Mouse (Mus musculus): Measurements from ENCODE around the gene Kdm6b. TPM values are rescaled to one million over a fixed set of nuclear protein-coding genes. Genes with fewer than 3 reads are reported as not detected.
A peak's percentile ranks its signal among the peaks of the same experiment; 100 is the strongest.

The Kdm6b gene
- polyA plus RNA-seq, 1 experiment from 2014 or later: 40.9 TPM

GRCm38 (mm10) chr11:69368356-69369214, 44.9 kb downstream of the Kdm6b start:
- peak overlapping the region; percentile 100 for H3K27ac ChIP-seq (ENCODE audit: low read depth, low read length)
- peak overlapping the region; percentile 95 for H3K4me3 ChIP-seq (ENCODE audit: low read depth, low read length)
- peak overlapping the region; percentile 100 for H3K9ac ChIP-seq (ENCODE audit: low read depth, low read length)
- DNase-seq (ENCODE audit: low spot score): peak; percentile 75
- no peaks in the 10 kb centered on the region for H3K27me3 ChIP-seq (ENCODE audit: control insufficient read depth, insufficient read depth, low read length)
- H3K9me3 ChIP-seq (ENCODE audit: control insufficient read depth, low read length): no peaks in the 10 kb centered on the region
- no peaks in the 10 kb centered on the region for H3K36me3 ChIP-seq (ENCODE audit: control insufficient read depth, insufficient read depth, low read length)
- peak; percentile 44 for ATAC-seq (ENCODE audit: low FRiP score)
- WGBS: 0% methylated on average over 36 of the region's 106 CpGs
- H3K4me2 ChIP-seq (replicated peaks; ENCODE audit: low read depth, low read length): peak overlapping the region; percentile 84
- H3K4me1 ChIP-seq (replicated peaks; ENCODE audit: control insufficient read depth, insufficient read depth, low read length): peaks cover 30% of the 10 kb centered on the region

GRCm38 (mm10) chr11:69367616-69368355, 45.7 kb downstream of the Kdm6b start:
- Histone ChIP-seq H3K36me3 (ENCODE audit: control insufficient read depth, insufficient read depth, low read length) (no peaks in the 10 kb centered on the region), H3K4me3 (ENCODE audit: low read depth, low read length) (peak overlapping the region; percentile 95), H3K27me3 (ENCODE audit: control insufficient read depth, insufficient read depth, low read length) (no peaks in the 10 kb centered on the region), H3K9ac (ENCODE audit: low read depth, low read length) (peak overlapping the region; percentile 100), H3K4me2 (replicated peaks; ENCODE audit: low read depth, low read length) (peak overlapping the region; percentile 84), H3K9me3 (ENCODE audit: control insufficient read depth, low read length) (no peaks in the 10 kb centered on the region), H3K4me1 (replicated peaks; ENCODE audit: control insufficient read depth, insufficient read depth, low read length) (peaks cover 30% of the 10 kb centered on the region), H3K27ac (ENCODE audit: low read depth, low read length) (peak overlapping the region; percentile 100)
- WGBS: under 1% methylated on average over 22 of the region's 22 CpGs
- DNase-seq (ENCODE audit: low spot score) (no peak), ATAC-seq (ENCODE audit: low FRiP score) (peak; percentile 58)

GRCm38 (mm10) chr11:69366855-69367615, 46.4 kb downstream of the Kdm6b start:
- Histone ChIP-seq H3K27me3 (ENCODE audit: control insufficient read depth, insufficient read depth, low read length) (no peaks in the 10 kb centered on the region), H3K36me3 (ENCODE audit: control insufficient read depth, insufficient read depth, low read length) (no peaks in the 10 kb centered on the region), H3K4me3 (ENCODE audit: low read depth, low read length) (peak overlapping the region; percentile 95), H3K9ac (ENCODE audit: low read depth, low read length) (peak overlapping the region; percentile 100), H3K4me2 (replicated peaks; ENCODE audit: low read depth, low read length) (peak overlapping the region; percentile 84), H3K4me1 (replicated peaks; ENCODE audit: control insufficient read depth, insufficient read depth, low read length) (peaks cover 29% of the 10 kb centered on the region), H3K9me3 (ENCODE audit: control insufficient read depth, low read length) (no peaks in the 10 kb centered on the region), H3K27ac (ENCODE audit: low read depth, low read length) (peak overlapping the region; percentile 100)
- WGBS: under 1% methylated on average over 22 of the region's 22 CpGs
- ATAC-seq (ENCODE audit: low FRiP score) (no peak), DNase-seq (ENCODE audit: low spot score) (peak; percentile 68)

GRCm38 (mm10) chr11:69366157-69366854, 47.2 kb downstream of the Kdm6b start:
- Histone ChIP-seq H3K4me2 (replicated peaks; ENCODE audit: low read depth, low read length) (peak overlapping the region; percentile 84), H3K4me1 (replicated peaks; ENCODE audit: control insufficient read depth, insufficient read depth, low read length) (peaks cover 22% of the 10 kb centered on the region), H3K9me3 (ENCODE audit: control insufficient read depth, low read length) (no peaks in the 10 kb centered on the region), H3K9ac (ENCODE audit: low read depth, low read length) (peak overlapping the region; percentile 57), H3K27me3 (ENCODE audit: control insufficient read depth, insufficient read depth, low read length) (no peaks in the 10 kb centered on the region), H3K36me3 (ENCODE audit: control insufficient read depth, insufficient read depth, low read length) (no peaks in the 10 kb centered on the region), H3K27ac (ENCODE audit: low read depth, low read length) (peak overlapping the region; percentile 100), H3K4me3 (ENCODE audit: low read depth, low read length) (peak overlapping the region; percentile 95)
- ATAC-seq (ENCODE audit: low FRiP score): peak; percentile 75
- DNase-seq (ENCODE audit: low spot score): peak; percentile 90
- WGBS: 1% methylated on average over 26 of the region's 26 CpGs

- ATAC-seq (ENCODE audit: low FRiP score) (no peak), DNase-seq (ENCODE audit: low spot score) (no peak)
- Histone ChIP-seq H3K4me1 (replicated peaks; ENCODE audit: control insufficient read depth, insufficient read depth, low read length) (peaks cover 19% of the 10 kb centered on the region), H3K4me2 (replicated peaks; ENCODE audit: low read depth, low read length) (peak overlapping the region; percentile 75), H3K36me3 (ENCODE audit: control insufficient read depth, insufficient read depth, low read length) (no peaks in the 10 kb centered on the region), H3K9me3 (ENCODE audit: control insufficient read depth, low read length) (no peaks in the 10 kb centered on the region), H3K27ac (ENCODE audit: low read depth, low read length) (peak overlapping the region; percentile 95), H3K4me3 (ENCODE audit: low read depth, low read length) (peak overlapping the region; percentile 95), H3K9ac (ENCODE audit: low read depth, low read length) (peak overlapping the region; percentile 57), H3K27me3 (ENCODE audit: control insufficient read depth, insufficient read depth, low read length) (no peaks in the 10 kb centered on the region)
- WGBS: 27% methylated on average over 6 of the region's 6 CpGs
These were observed 47.8 kb downstream of the Kdm6b start for GRCm38 (mm10) chr11:69365722-69366121.

- DNase-seq (ENCODE audit: low spot score) (peak; percentile 63), ATAC-seq (ENCODE audit: low FRiP score) (peak; percentile 20; the same call in 1 of the 2 replicates)
- no peaks in the 10 kb centered on the region for H3K27me3 ChIP-seq (ENCODE audit: control insufficient read depth, insufficient read depth, low read length)
- H3K4me2 ChIP-seq (replicated peaks; ENCODE audit: low read depth, low read length): peak overlapping the region; percentile 35
- H3K27ac ChIP-seq (ENCODE audit: low read depth, low read length): peak overlapping the region; percentile 95
- H3K4me1 ChIP-seq (replicated peaks; ENCODE audit: control insufficient read depth, insufficient read depth, low read length): peaks cover 19% of the 10 kb centered on the region
- peak overlapping the region; percentile 51; the same call in 1 of the 2 replicates for H3K9ac ChIP-seq (ENCODE audit: low read depth, low read length)
- no peak overlapping the region for H3K4me3 ChIP-seq (ENCODE audit: low read depth, low read length)
- 0% methylated on average over 6 of the region's 6 CpGs for WGBS
- H3K36me3 ChIP-seq (ENCODE audit: control insufficient read depth, insufficient read depth, low read length): 0 out of 2 replicates have a peak, but pooled peaks cover 2% of the 10 kb centered on the region
- H3K9me3 ChIP-seq (ENCODE audit: control insufficient read depth, low read length): no peaks in the 10 kb centered on the region
These were observed 48.6 kb downstream of the Kdm6b start for GRCm38 (mm10) chr11:69364910-69365309.

GRCm38 (mm10) chr11:69364376-69364775, 49.1 kb downstream of the Kdm6b start:
- DNase-seq (ENCODE audit: low spot score) (no peak), ATAC-seq (ENCODE audit: low FRiP score) (no peak)
- Histone ChIP-seq H3K9ac (ENCODE audit: low read depth, low read length) (no peak overlapping the region; the same call in 1 of the 2 replicates), H3K9me3 (ENCODE audit: control insufficient read depth, low read length) (no peaks in the 10 kb centered on the region), H3K4me3 (ENCODE audit: low read depth, low read length) (no peak overlapping the region), H3K4me2 (replicated peaks; ENCODE audit: low read depth, low read length) (peak overlapping the region; percentile 9; the same call in 1 of the 2 replicates), H3K36me3 (ENCODE audit: control insufficient read depth, insufficient read depth, low read length) (0 out of 2 replicates have a peak, but pooled peaks cover 4% of the 10 kb centered on the region), H3K27ac (ENCODE audit: low read depth, low read length) (no peak overlapping the region), H3K27me3 (ENCODE audit: control insufficient read depth, insufficient read depth, low read length) (no peaks in the 10 kb centered on the region), H3K4me1 (replicated peaks; ENCODE audit: control insufficient read depth, insufficient read depth, low read length) (peaks cover 19% of the 10 kb centered on the region)
- WGBS: 56% methylated on average over 8 of the region's 8 CpGs

- Histone ChIP-seq H3K9me3 (ENCODE audit: control insufficient read depth, low read length) (no peaks in the 10 kb centered on the region), H3K36me3 (ENCODE audit: control insufficient read depth, insufficient read depth, low read length) (peaks cover 7% of the 10 kb centered on the region; the same call in 1 of the 2 replicates), H3K27ac (ENCODE audit: low read depth, low read length) (no peak overlapping the region), H3K9ac (ENCODE audit: low read depth, low read length) (no peak overlapping the region), H3K4me1 (replicated peaks; ENCODE audit: control insufficient read depth, insufficient read depth, low read length) (peaks cover 15% of the 10 kb centered on the region), H3K27me3 (ENCODE audit: control insufficient read depth, insufficient read depth, low read length) (no peaks in the 10 kb centered on the region), H3K4me3 (ENCODE audit: low read depth, low read length) (no peak overlapping the region), H3K4me2 (replicated peaks; ENCODE audit: low read depth, low read length) (no peak overlapping the region)
- no peak for DNase-seq (ENCODE audit: low spot score)
- 86% methylated on average over 2 of the region's 2 CpGs for WGBS
- no peak for ATAC-seq (ENCODE audit: low FRiP score)
These were observed 51.0 kb downstream of the Kdm6b start for GRCm38 (mm10) chr11:69362479-69362878.

All from hindbrain, embryonic 11.5 days (tissue).